Mouse (Mus musculus): ENCODE results near the gene Tram1l1. TPM values are rescaled to one million over a fixed set of nuclear protein-coding genes. Genes with fewer than 3 reads are reported as not detected.

The Tram1l1 gene
- total RNA-seq (2023) = not detected

GRCm38 (mm10) chr3:124320821-124321576, at the start of gene Tram1l1:
Tram1l1 (plus strand) TSS chr3:124320855.

Other genes with a start within 250 kb of the Tram1l1 start
- not detected for gene 1700006A11Rik, start 105.2 kb downstream of the Tram1l1 start, total RNA-seq (2023)

All from T-cell, adult 66 days (primary cell).